Mouse (Mus musculus): ENCODE measurements around the gene B4galnt1. TPM values are rescaled to one million over a fixed set of nuclear protein-coding genes. Genes with fewer than 3 reads are reported as not detected.

Gene B4galnt1
- total and polyA plus RNA-seq, 3 experiments, result 1.8 to 9.5 (median 2.0) TPM

DNA sequence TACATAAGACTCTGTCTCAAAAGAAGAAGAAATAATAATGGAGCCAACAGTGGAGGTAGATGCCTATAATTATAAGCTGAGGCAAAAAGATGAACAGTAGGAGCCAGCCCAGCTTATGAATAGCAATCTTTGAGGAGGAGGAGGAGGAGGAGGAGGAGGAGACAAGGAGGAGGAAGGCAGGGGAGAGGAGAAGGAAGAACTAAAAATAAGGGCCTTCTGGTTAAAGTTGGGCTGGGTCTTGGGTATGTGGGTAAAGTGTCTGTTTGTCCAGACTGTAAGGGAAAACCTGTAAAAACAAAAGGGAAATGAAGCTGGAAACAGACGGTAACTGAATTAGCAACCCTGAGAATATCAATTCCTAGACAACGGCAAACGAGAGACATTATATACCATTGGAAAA lies 43.0 kb upstream of the B4galnt1 start:
- no peak for DNase-seq
- Histone ChIP-seq H3K4me3 (no peak overlapping the region), H3K9ac (ENCODE audit: low read depth, low read length) (no peak overlapping the region), H3K27ac (no peak overlapping the region), H3K27me3 (ENCODE audit: control insufficient read depth, insufficient read depth, low read length) (no peaks in the 10 kb centered on the region), H3K36me3 (ENCODE audit: control insufficient read depth, insufficient read depth, low read length) (no peaks in the 10 kb centered on the region), H3K79me2 (replicated peaks; ENCODE audit: control insufficient read depth, insufficient read depth, low read length) (no peaks in the 10 kb centered on the region), H3K4me1 (ENCODE audit: control insufficient read depth, insufficient read depth, low read length) (peaks cover 2% of the 10 kb centered on the region; the same call in 1 of the 2 replicates)
- TF ChIP-seq POLR2A (IDR thresholded peaks at IDR 0.05; ENCODE audit: insufficient read depth, low read depth, low read length) (no peak), CTCF (IDR thresholded peaks at IDR 0.05) (no peak), EP300 (IDR thresholded peaks at IDR 0.05; ENCODE audit: insufficient read depth, low read depth, low read length) (no peak)
- intact Hi-C loops (cut with DNase I), result loop anchor here (2.0 to 5.0 kb wide), 2 partner anchors 43 to 190 kb away; partner anchors contain the start of genes B4galnt1 and Mars
- WGBS, result 66% methylated on average over 3 of the region's 3 CpGs

- Histone ChIP-seq H3K79me2 (replicated peaks; ENCODE audit: control insufficient read depth, insufficient read depth, low read length) (no peaks in the 10 kb centered on the region), H3K9ac (ENCODE audit: low read depth, low read length) (peak overlapping the region; percentile 19; the same call in 1 of the 2 replicates), H3K4me3 (no peak overlapping the region), H3K27ac (no peak overlapping the region), H3K36me3 (ENCODE audit: control insufficient read depth, insufficient read depth, low read length) (no peaks in the 10 kb centered on the region), H3K27me3 (ENCODE audit: control insufficient read depth, insufficient read depth, low read length) (no peaks in the 10 kb centered on the region), H3K4me1 (ENCODE audit: control insufficient read depth, insufficient read depth, low read length) (peaks cover 2% of the 10 kb centered on the region; the same call in 1 of the 2 replicates)
- DNase-seq, result no peak
- 18% methylated on average over 13 of the region's 13 CpGs for WGBS
- TF ChIP-seq EP300 (IDR thresholded peaks at IDR 0.05; ENCODE audit: insufficient read depth, low read depth, low read length) (no peak), POLR2A (IDR thresholded peaks at IDR 0.05; ENCODE audit: insufficient read depth, low read depth, low read length) (peak; percentile 64)
- intact Hi-C loops (cut with DNase I), result loop anchor here (2.0 to 5.0 kb wide), 2 partner anchors 42 to 189 kb away; partner anchors contain the start of genes B4galnt1 and Mars
These were observed 42.1 kb upstream of the B4galnt1 start for GRCm38 (mm10) chr10:127122784-127123435.

DNA sequence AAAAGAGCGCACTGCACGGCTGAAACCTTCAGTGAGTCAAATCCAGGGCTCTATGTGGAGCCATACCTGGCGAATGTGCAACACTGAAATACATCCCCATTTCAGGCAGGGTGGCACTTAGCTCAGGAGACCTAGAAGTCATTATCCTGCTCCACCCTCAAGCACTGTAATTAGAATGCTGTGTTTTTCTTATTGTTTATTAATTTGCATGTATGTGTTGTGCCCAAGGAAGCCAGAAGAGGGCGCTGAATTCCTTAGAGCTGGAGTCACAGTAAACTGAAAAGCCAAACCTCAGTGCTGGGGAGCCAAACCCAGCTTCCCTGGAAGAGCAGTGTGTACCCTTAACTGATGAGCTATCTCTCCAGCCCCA lies 41.6 kb upstream of the B4galnt1 start:
- intact Hi-C loops (cut with DNase I), result loop anchor here (2.0 to 5.0 kb wide), 2 partner anchors 41 to 189 kb away; partner anchors contain the start of genes B4galnt1 and Mars
- TF ChIP-seq POLR2A (IDR thresholded peaks at IDR 0.05; ENCODE audit: insufficient read depth, low read depth, low read length) (no peak), CTCF (IDR thresholded peaks at IDR 0.05) (peak; percentile 87), EP300 (IDR thresholded peaks at IDR 0.05; ENCODE audit: insufficient read depth, low read depth, low read length) (0 out of 2 replicates have a peak, but pooled peaks have one; percentile 10)
- no peaks in the 10 kb centered on the region for H3K79me2 ChIP-seq (replicated peaks; ENCODE audit: control insufficient read depth, insufficient read depth, low read length)
- DNase-seq, result peak; percentile 51 to 68
- no peaks in the 10 kb centered on the region for H3K27me3 ChIP-seq (ENCODE audit: control insufficient read depth, insufficient read depth, low read length)
- 13% methylated on average over 4 of the region's 4 CpGs for WGBS
- H3K4me1 ChIP-seq (ENCODE audit: control insufficient read depth, insufficient read depth, low read length), result peaks cover 2% of the 10 kb centered on the region; the same call in 1 of the 2 replicates
- no peak overlapping the region for H3K27ac ChIP-seq
- H3K36me3 ChIP-seq (ENCODE audit: control insufficient read depth, insufficient read depth, low read length), result no peaks in the 10 kb centered on the region
- no peak overlapping the region for H3K4me3 ChIP-seq
- H3K9ac ChIP-seq (ENCODE audit: low read depth, low read length), result peak overlapping the region; percentile 23; the same call in 1 of the 2 replicates

DNA sequence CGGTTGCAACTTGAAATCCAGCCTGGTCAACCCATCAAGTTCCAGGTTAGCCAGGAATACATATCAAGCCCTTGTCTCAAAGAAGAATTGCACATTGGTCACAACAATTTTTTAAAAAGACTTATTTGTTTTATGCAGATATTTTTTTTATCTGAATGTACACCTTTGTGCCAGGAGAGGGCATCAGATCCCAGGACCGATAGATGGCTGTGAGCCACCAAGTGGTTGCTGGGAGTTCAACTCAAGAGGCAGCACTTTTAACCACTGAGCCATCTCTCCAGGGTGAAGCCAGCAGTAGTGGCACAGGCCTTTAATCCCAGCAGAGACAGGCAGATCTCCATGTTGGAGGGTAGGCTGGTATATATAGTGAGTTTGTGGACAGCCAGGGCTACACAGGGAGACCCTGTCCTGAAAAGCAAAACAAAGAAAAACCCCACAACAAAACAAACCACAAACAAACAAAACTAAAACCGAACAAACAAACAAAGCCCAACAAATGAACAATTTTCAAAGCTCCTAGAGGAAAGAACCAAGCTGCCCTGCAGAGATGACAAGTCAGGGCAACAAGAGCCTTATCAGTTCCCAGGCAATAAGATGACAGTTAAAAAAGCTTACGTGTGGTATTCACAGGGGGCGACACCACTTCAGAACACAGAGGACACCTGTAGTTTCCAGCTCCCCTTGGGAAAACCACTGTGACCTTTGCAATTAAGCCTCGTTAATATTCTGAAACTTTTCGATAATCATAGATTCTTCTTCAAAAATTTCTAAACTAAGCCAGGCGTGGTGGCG lies 39.6 kb upstream of the B4galnt1 start:
- H3K79me2 ChIP-seq (replicated peaks; ENCODE audit: control insufficient read depth, insufficient read depth, low read length), result no peaks in the 10 kb centered on the region
- TF ChIP-seq CTCF (IDR thresholded peaks at IDR 0.05), result peak; percentile 38
- no peak for TF ChIP-seq EP300 (IDR thresholded peaks at IDR 0.05; ENCODE audit: insufficient read depth, low read depth, low read length)
- H3K9ac ChIP-seq (ENCODE audit: low read depth, low read length), result no peak overlapping the region
- no peak for DNase-seq
- no peaks in the 10 kb centered on the region for H3K27me3 ChIP-seq (ENCODE audit: control insufficient read depth, insufficient read depth, low read length)
- no peak overlapping the region for H3K27ac ChIP-seq
- 72% methylated on average over 9 of the region's 9 CpGs for WGBS
- peaks cover 2% of the 10 kb centered on the region; the same call in 1 of the 2 replicates for H3K4me1 ChIP-seq (ENCODE audit: control insufficient read depth, insufficient read depth, low read length)
- H3K36me3 ChIP-seq (ENCODE audit: control insufficient read depth, insufficient read depth, low read length), result no peaks in the 10 kb centered on the region
- intact Hi-C loops (cut with DNase I), result loop anchor here (1.0 kb wide), 1 partner anchor 104 kb away; no protein-coding TSS in a partner anchor
- no peak overlapping the region for H3K4me3 ChIP-seq

DNA sequence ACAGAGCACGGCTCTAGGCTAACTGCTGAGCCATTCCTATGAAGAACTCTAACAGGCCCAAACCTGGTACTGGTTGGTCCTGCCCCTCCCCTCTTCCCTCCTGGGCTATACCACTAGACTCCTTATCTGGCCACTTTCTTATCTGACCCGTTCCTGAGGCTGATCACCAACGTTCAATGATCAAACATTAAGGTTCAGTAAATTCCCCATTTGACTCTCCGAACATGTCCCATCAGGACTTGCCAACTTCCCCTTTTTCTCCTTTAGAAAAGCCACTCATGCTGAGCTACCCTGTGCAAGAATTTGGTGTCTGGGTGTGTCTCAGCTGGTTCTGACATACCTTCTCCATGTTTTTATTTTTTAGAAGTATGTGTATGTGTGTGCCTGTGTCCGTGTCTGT lies 38.4 kb upstream of the B4galnt1 start:
- H3K27ac ChIP-seq, result no peak overlapping the region
- no peaks in the 10 kb centered on the region for H3K79me2 ChIP-seq (replicated peaks; ENCODE audit: control insufficient read depth, insufficient read depth, low read length)
- no peaks in the 10 kb centered on the region for H3K27me3 ChIP-seq (ENCODE audit: control insufficient read depth, insufficient read depth, low read length)
- H3K4me3 ChIP-seq, result no peak overlapping the region
- H3K9ac ChIP-seq (ENCODE audit: low read depth, low read length), result no peak overlapping the region
- H3K4me1 ChIP-seq (ENCODE audit: control insufficient read depth, insufficient read depth, low read length), result peaks cover 2% of the 10 kb centered on the region; the same call in 1 of the 2 replicates
- TF ChIP-seq EP300 (IDR thresholded peaks at IDR 0.05; ENCODE audit: insufficient read depth, low read depth, low read length), result no peak
- no peak for TF ChIP-seq POLR2A (IDR thresholded peaks at IDR 0.05; ENCODE audit: insufficient read depth, low read depth, low read length)
- no peak for TF ChIP-seq CTCF (IDR thresholded peaks at IDR 0.05)
- intact Hi-C loops (cut with DNase I), result no loop called here
- no peak for DNase-seq
- H3K36me3 ChIP-seq (ENCODE audit: control insufficient read depth, insufficient read depth, low read length), result no peaks in the 10 kb centered on the region
- 65% methylated on average over 5 of the region's 5 CpGs for whole genome bisulfite sequencing
